In genomic region chr1:188504958-188505357, GRCm38 (mm10) we compare ENCODE assay signal across 20 mouse cellular contexts.
"Had no signal": no experiment of that assay in that cellular context is flagged by ENCODE, and none has a peak within 500 bp of the region (broad histone marks: within the 10 kb centered on the region; RNA-seq: fewer than 3 reads in every experiment).

No protein-coding gene starts in this region.

- H3K4me2 ChIP-seq: lung, embryonic 15.5 days; midbrain, embryonic 11.5 days; midbrain, embryonic 13.5 days; midbrain, embryonic 15.5 days; neural tube, embryonic 13.5 days; neural tube, embryonic 15.5 days had no signal

- H3K27me3 ChIP-seq: lung, embryonic 15.5 days; megakaryocyte, embryonic 14.5 days; midbrain, embryonic 13.5 days; midbrain, embryonic 15.5 days; neural tube, embryonic 13.5 days; neural tube, embryonic 15.5 days had no signal

- H3K4me3 ChIP-seq: lung, embryonic 15.5 days; megakaryocyte, embryonic 14.5 days; midbrain, embryonic 13.5 days; midbrain, embryonic 15.5 days; neural tube, embryonic 13.5 days; neural tube, embryonic 15.5 days had no signal

- H3K9ac ChIP-seq: liver, postnatal 0 days; lung, embryonic 15.5 days; midbrain, embryonic 13.5 days; midbrain, embryonic 15.5 days; neural tube, embryonic 13.5 days; neural tube, embryonic 15.5 days had no signal

- DNase-seq: liver, postnatal 0 days; lung, adult 2 months; lung, postnatal 14 days; lung, postnatal 36 days; right cerebral cortex, adult 18-20 months; right cerebral cortex, postnatal 25 days; right cerebral cortex, postnatal 4 days; spleen, adult 18-20 months; thymus, adult 18-20 months; thymus, postnatal 14 days; thymus, postnatal 36 days had no signal

- H3K27ac ChIP-seq: lung, embryonic 15.5 days; macrophage; midbrain, embryonic 13.5 days; midbrain, embryonic 15.5 days; neural tube, embryonic 13.5 days; neural tube, embryonic 15.5 days had no signal

- H3K36me3 ChIP-seq: lung, embryonic 15.5 days; midbrain, embryonic 13.5 days; midbrain, embryonic 15.5 days; neural tube, embryonic 13.5 days; neural tube, embryonic 15.5 days had no signal

- H3K4me1 ChIP-seq: lung, embryonic 15.5 days; midbrain, embryonic 15.5 days; neural tube, embryonic 15.5 days had no signal

- ATAC-seq: liver, postnatal 0 days; lung, postnatal 0 days; midbrain, embryonic 13.5 days; midbrain, embryonic 15.5 days had no signal

- H3K9me3 ChIP-seq: lung, embryonic 15.5 days; megakaryocyte, embryonic 14.5 days; midbrain, embryonic 13.5 days; midbrain, embryonic 15.5 days; neural tube, embryonic 13.5 days; neural tube, embryonic 15.5 days had no signal
